Mouse (Mus musculus) embryo, embryonic 11 days (tissue): Measurements from ENCODE around the gene Morc4.

ENCODE experiments used
- DNase-seq: peaks from one replicate; pipeline ENCODE4 v3.0.0-alpha.2; 2015

Gene Morc4

GRCm38 (mm10) chrX:139803028-139803427 is 68.4 kb downstream of the Morc4 start:
- DNase-seq = no peak

- no peak for DNase-seq
These were observed 71.0 kb downstream of the Morc4 start, which contains the start of gene Cldn2 for GRCm38 (mm10) chrX:139800406-139800878. Gene Cldn2 (plus strand): TSS chrX:139800828.

GRCm38 (mm10) chrX:139799953-139800352 is 71.5 kb downstream of the Morc4 start:
- DNase-seq = no peak

- no peak for DNase-seq
These were observed 73.6 kb downstream of the Morc4 start for GRCm38 (mm10) chrX:139797875-139798274.

GRCm38 (mm10) chrX:139796037-139796436 is 75.4 kb downstream of the Morc4 start:
- no peak for DNase-seq

- no peak for DNase-seq
These were observed 77.2 kb downstream of the Morc4 start for GRCm38 (mm10) chrX:139794072-139794845.

- DNase-seq = no peak
These were observed 85.7 kb downstream of the Morc4 start for GRCm38 (mm10) chrX:139785764-139786163.

GRCm38 (mm10) chrX:139783045-139783422 is 88.4 kb downstream of the Morc4 start:
- DNase-seq = no peak

GRCm38 (mm10) chrX:139782278-139783044 is 89.0 kb downstream of the Morc4 start, which contains the start of gene Ripply1:
Gene Ripply1 (minus strand): TSS chrX:139782353.
- DNase-seq = peak; percentile 13

- no peak for DNase-seq
These were observed 89.9 kb downstream of the Morc4 start for GRCm38 (mm10) chrX:139781563-139781962.

- no peak for DNase-seq
These were observed 90.5 kb downstream of the Morc4 start for GRCm38 (mm10) chrX:139780988-139781387.

GRCm38 (mm10) chrX:139779401-139779800 is 92.1 kb downstream of the Morc4 start:
- no peak for DNase-seq

- DNase-seq = no peak
These were observed 92.6 kb downstream of the Morc4 start for GRCm38 (mm10) chrX:139778886-139779285.

- DNase-seq = peak; percentile 9
These were observed 94.1 kb downstream of the Morc4 start for GRCm38 (mm10) chrX:139777357-139777756.

- DNase-seq = no peak
These were observed 96.3 kb downstream of the Morc4 start for GRCm38 (mm10) chrX:139775084-139775612.

- peak; percentile 74 for DNase-seq
These were observed 97.0 kb downstream of the Morc4 start for GRCm38 (mm10) chrX:139774309-139775083.
